Mouse (Mus musculus) stomach, postnatal 0 days (tissue): ENCODE data around the gene Tmc4.

Experiments
- CTCF ChIP-seq: IDR thresholded peaks from 2 replicates; pipeline ENCODE4 v1.5.1; 2016; ENCODE audit warnings: antibody characterized with exemption, low read depth, mild to moderate bottlenecking, moderate library complexity
- EP300 ChIP-seq: optimal IDR thresholded peaks from 2 replicates; pipeline ENCODE3; 2016; ENCODE audit warnings: antibody characterized with exemption

DNA sequence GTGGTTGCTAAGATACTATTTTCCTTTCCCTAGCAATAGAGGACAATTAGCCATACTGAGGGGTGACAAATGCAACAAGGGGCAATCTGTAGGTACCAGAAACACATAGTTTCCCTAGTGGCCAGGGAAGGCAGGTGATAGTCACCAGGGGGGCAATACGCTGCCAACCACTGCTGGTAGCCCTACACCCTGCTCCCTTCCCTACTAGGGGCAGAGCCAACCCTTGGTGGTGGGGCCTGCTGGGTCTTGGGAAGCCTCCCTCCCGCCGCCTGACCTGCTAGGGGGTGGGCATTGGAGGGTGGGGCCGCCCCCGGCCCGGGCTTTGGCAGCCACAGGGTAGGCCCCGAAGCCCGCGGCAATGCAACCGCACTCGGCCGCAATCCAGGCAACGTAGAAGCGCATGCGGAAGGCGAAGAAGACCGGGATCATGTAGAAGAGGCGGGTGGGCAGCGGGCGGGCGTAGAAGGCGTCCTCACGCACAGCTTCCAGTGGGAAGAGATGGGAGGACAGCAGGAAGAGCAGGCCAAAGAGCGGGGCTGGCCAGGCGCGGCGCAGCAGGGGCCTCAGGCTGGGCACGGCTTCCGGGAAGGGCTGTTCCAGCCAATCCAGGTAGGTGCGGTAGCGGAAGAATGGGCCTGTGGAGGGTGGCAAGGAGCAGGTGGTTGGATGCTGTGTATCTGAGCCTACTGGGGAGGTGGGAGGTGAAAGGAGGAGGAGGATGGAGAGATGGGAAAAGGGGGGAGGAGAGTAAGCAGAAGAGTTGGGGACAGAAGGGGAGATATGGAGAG lies 8.2 kb upstream of the Tmc4 start:
- TF ChIP-seq CTCF (no peak), EP300 (no peak)
